Mouse (Mus musculus): ENCODE measurements around the gene Gm26558. TPM values are rescaled to one million over a fixed set of nuclear protein-coding genes. Genes with fewer than 3 reads are reported as not detected.

The Gm26558 gene
- total RNA-seq, 2 experiments from 2014 or later: not detected

Other genes with a start within 250 kb of the Gm26558 start
- gene Sp5, start 187.2 kb downstream of the Gm26558 start, total RNA-seq (2021): under 1 TPM in 1 of 2 experiments, not detected in 1; 0.12 TPM
- under 1 TPM; 0.14 to 0.17 TPM for gene Erich2, start 153.3 kb downstream of the Gm26558 start, total RNA-seq (2021)
- gene Gad1, start 109.0 kb downstream of the Gm26558 start, total RNA-seq (2021): under 1 TPM; 0.43 to 0.51 TPM
- gene Gorasp2, start 532 bp downstream of the Gm26558 start, total RNA-seq (2021): 10 to 100 TPM; 59.9 to 63.4 TPM
- gene Tlk1, start 163.6 kb upstream of the Gm26558 start, total RNA-seq (2021): 10 to 100 TPM; 34.7 to 37.8 TPM